Mouse (Mus musculus) intestine, embryonic 14.5 days (tissue): ENCODE data around the gene Rnf10. TPM values are rescaled to one million over a fixed set of nuclear protein-coding genes. Genes with fewer than 3 reads are reported as not detected.
A peak's percentile ranks its signal among the peaks of the same experiment; 100 is the strongest.

Experiments used
- ATAC-seq: fragments of 200-750 bp; cut with Nextera tagmentation; replicated peaks from 2 replicates; pipeline ENCODE4 v1.8.0; 2017; ENCODE audit warnings: low read depth, moderate number of reproducible peaks, moderate TSS enrichment, moderate library complexity; ENCODE audit not compliant: low FRiP score, low TSS enrichment
- DNase-seq: peaks from one replicate; pipeline ENCODE4 v3.0.0-alpha.2; 2018; ENCODE audit warnings: low spot score
- H3K27ac ChIP-seq: fragments of 300-500 bp; sonication (generic); 2 replicates; pipeline ENCODE4 v1.5.1; 2014; ENCODE audit warnings: low read depth, mild to moderate bottlenecking, control low read depth
- H3K27me3 ChIP-seq: fragments of 300-500 bp; sonication (generic); replicated peaks from 2 replicates; pipeline ENCODE4 v1.6.1; 2014; ENCODE audit warnings: low read length, control low read depth; ENCODE audit not compliant: control insufficient read depth, insufficient read depth
- H3K36me3 ChIP-seq: fragments of 300-500 bp; sonication (generic); 2 replicates; pipeline ENCODE4 v1.6.1; 2014; ENCODE audit warnings: low read length, control low read depth; ENCODE audit not compliant: control insufficient read depth, insufficient read depth
- H3K4me1 ChIP-seq: fragments of 300-500 bp; sonication (generic); replicated peaks from 2 replicates; pipeline ENCODE4 v1.6.1; 2014; ENCODE audit warnings: low read length, control low read depth, mixed read lengths; ENCODE audit not compliant: control insufficient read depth, insufficient read depth
- H3K4me2 ChIP-seq: fragments of 300-500 bp; sonication (generic); 2 replicates; pipeline ENCODE4 v1.6.1; 2014; ENCODE audit warnings: low read length
- H3K4me3 ChIP-seq: fragments of 300-500 bp; sonication (generic); 2 replicates; pipeline ENCODE4 v1.5.1; 2014; ENCODE audit warnings: low read depth, low read length, control low read depth, mixed read lengths
- H3K9ac ChIP-seq: fragments of 300-500 bp; sonication (generic); 2 replicates; pipeline ENCODE4 v1.6.1; 2014; ENCODE audit warnings: mild to moderate bottlenecking, low read length
- H3K9me3 ChIP-seq: fragments of 300-500 bp; sonication (generic); 2 replicates; pipeline ENCODE4 v1.6.1; 2016; ENCODE audit warnings: low read length, control low read depth; ENCODE audit not compliant: control insufficient read depth
- WGBS: fragments of 180-500 bp; shearing (Covaris S2); extraction: QIAGEN DNeasy Blood & Tissue Kit; methylation state at CpG from one replicate; pipeline ENCODE4 v1.1.7; 2014; 5-methylcytosine and 5-hydroxymethylcytosine counted together
- polyA plus RNA-seq: library from polyadenylated mRNA; unstranded; fragments of >200 nt; fragmentation: Nextera tagmentation; extraction: Ambion mirVana; gene quantifications from 2 replicates; pipeline ENCODE4 v1.2.1, GENCODE M21; 2014

Rnf10 gene
- polyA plus RNA-seq, 1 experiment from 2014 or later, result 69.6 TPM

GRCm38 (mm10) chr5:115215273-115216185, 57.2 kb downstream of the Rnf10 start:
- peak overlapping the region; percentile 43 for H3K9ac ChIP-seq
- DNase-seq (no peak), ATAC-seq (no peak)
- H3K4me1 ChIP-seq, result no peaks in the 10 kb centered on the region
- no peak overlapping the region for H3K27ac ChIP-seq
- H3K27me3 ChIP-seq, result peaks cover 6% of the 10 kb centered on the region
- peak overlapping the region; percentile 63 for H3K4me2 ChIP-seq
- H3K9me3 ChIP-seq, result no peaks in the 10 kb centered on the region
- 26% methylated on average over 27 of the region's 27 CpGs for WGBS
- H3K4me3 ChIP-seq, result peak overlapping the region; percentile 39
- no peaks in the 10 kb centered on the region for H3K36me3 ChIP-seq

GRCm38 (mm10) chr5:115214864-115215263, 57.8 kb downstream of the Rnf10 start:
- under 1% methylated on average over 17 of the region's 17 CpGs for WGBS
- peak overlapping the region; percentile 43 for H3K9ac ChIP-seq
- DNase-seq, result no peak

GRCm38 (mm10) chr5:115212861-115213260, 59.8 kb downstream of the Rnf10 start:
- WGBS, result 50% methylated on average over 4 of the region's 4 CpGs
- Histone ChIP-seq H3K27me3 (peaks cover 6% of the 10 kb centered on the region), H3K4me2 (no peak overlapping the region), H3K36me3 (no peaks in the 10 kb centered on the region), H3K27ac (no peak overlapping the region), H3K9ac (no peak overlapping the region), H3K9me3 (no peaks in the 10 kb centered on the region), H3K4me1 (no peaks in the 10 kb centered on the region), H3K4me3 (no peak overlapping the region)
- no peak for DNase-seq
- no peak for ATAC-seq

More at GRCm38 (mm10) chr5:115214864-115215263, 57.8 kb downstream of the Rnf10 start:
- no peaks in the 10 kb centered on the region for H3K9me3 ChIP-seq
- no peak overlapping the region for H3K27ac ChIP-seq
- peak overlapping the region; percentile 63 for H3K4me2 ChIP-seq
- no peaks in the 10 kb centered on the region for H3K4me1 ChIP-seq
- peak overlapping the region; percentile 39 for H3K4me3 ChIP-seq
- peaks cover 6% of the 10 kb centered on the region for H3K27me3 ChIP-seq
- H3K36me3 ChIP-seq, result no peaks in the 10 kb centered on the region
- 0 out of 2 replicates have a peak, but pooled peaks have one; percentile 48 for ATAC-seq

- Histone ChIP-seq H3K4me2 (no peak overlapping the region), H3K27ac (no peak overlapping the region), H3K4me3 (no peak overlapping the region), H3K27me3 (peaks cover 6% of the 10 kb centered on the region), H3K4me1 (no peaks in the 10 kb centered on the region), H3K36me3 (no peaks in the 10 kb centered on the region), H3K9me3 (no peaks in the 10 kb centered on the region), H3K9ac (no peak overlapping the region)
- WGBS, result 78% methylated on average over 9 of the region's 9 CpGs
- DNase-seq, result no peak
- ATAC-seq, result no peak
These were observed 60.2 kb downstream of the Rnf10 start for GRCm38 (mm10) chr5:115212451-115212850.

GRCm38 (mm10) chr5:115210380-115210779, 62.3 kb downstream of the Rnf10 start:
- Histone ChIP-seq H3K9me3 (no peaks in the 10 kb centered on the region), H3K36me3 (no peaks in the 10 kb centered on the region), H3K4me2 (no peak overlapping the region), H3K27me3 (peaks cover under 1% of the 10 kb centered on the region; the same call in 1 of the 2 replicates), H3K27ac (no peak overlapping the region), H3K9ac (no peak overlapping the region), H3K4me1 (no peaks in the 10 kb centered on the region), H3K4me3 (no peak overlapping the region)
- 12% methylated on average over 1 of the region's 1 CpGs for WGBS
- DNase-seq (no peak), ATAC-seq (no peak)

- WGBS, result 48% methylated on average over 5 of the region's 5 CpGs
- DNase-seq, result no peak
These were observed 64.1 kb downstream of the Rnf10 start for GRCm38 (mm10) chr5:115208601-115209000.

GRCm38 (mm10) chr5:115207892-115208291, 64.8 kb downstream of the Rnf10 start:
- no peak for ATAC-seq
- Histone ChIP-seq H3K9me3 (no peaks in the 10 kb centered on the region), H3K36me3 (no peaks in the 10 kb centered on the region), H3K9ac (no peak overlapping the region), H3K4me2 (no peak overlapping the region), H3K4me3 (no peak overlapping the region), H3K27me3 (peaks cover 5% of the 10 kb centered on the region; the same call in 1 of the 2 replicates), H3K4me1 (peaks cover 16% of the 10 kb centered on the region; the same call in 1 of the 2 replicates), H3K27ac (no peak overlapping the region)
- DNase-seq, result no peak
- WGBS, result 14% methylated on average over 11 of the region's 16 CpGs

More at GRCm38 (mm10) chr5:115208601-115209000, 64.1 kb downstream of the Rnf10 start:
- no peaks in the 10 kb centered on the region for H3K36me3 ChIP-seq
- H3K9ac ChIP-seq, result no peak overlapping the region
- no peaks in the 10 kb centered on the region for H3K9me3 ChIP-seq
- ATAC-seq, result no peak
- H3K4me2 ChIP-seq, result no peak overlapping the region
- no peak overlapping the region for H3K4me3 ChIP-seq
- H3K4me1 ChIP-seq, result peaks cover 15% of the 10 kb centered on the region; the same call in 1 of the 2 replicates
- peaks cover 5% of the 10 kb centered on the region; the same call in 1 of the 2 replicates for H3K27me3 ChIP-seq
- H3K27ac ChIP-seq, result no peak overlapping the region

GRCm38 (mm10) chr5:115207244-115207643, 65.5 kb downstream of the Rnf10 start:
- Histone ChIP-seq H3K9ac (no peak overlapping the region), H3K36me3 (no peaks in the 10 kb centered on the region), H3K4me3 (no peak overlapping the region), H3K4me2 (no peak overlapping the region), H3K4me1 (peaks cover 16% of the 10 kb centered on the region; the same call in 1 of the 2 replicates), H3K9me3 (no peaks in the 10 kb centered on the region), H3K27me3 (peaks cover 5% of the 10 kb centered on the region; the same call in 1 of the 2 replicates), H3K27ac (no peak overlapping the region)
- no peak for ATAC-seq
- WGBS, result 57% methylated on average over 5 of the region's 5 CpGs
- no peak for DNase-seq
